Mouse (Mus musculus) stomach, embryonic 15.5 days (tissue): Measurements from ENCODE around the gene Zfp964. TPM values are rescaled to one million over a fixed set of nuclear protein-coding genes. Genes with fewer than 3 reads are reported as not detected.
"Not testable (repeated sequence)": the region's sequence is repeated elsewhere in the genome, so short reads cannot be mapped to it uniquely, and the experiment has no call there.

Experiments
- ATAC-seq: fragments of 200-750 bp; cut with Nextera tagmentation; 2 replicates; pipeline ENCODE4 v1.8.0; 2017; ENCODE audit warnings: low read depth, moderate number of reproducible peaks, moderate TSS enrichment; ENCODE audit not compliant: insufficient read depth, low FRiP score
- H3K27ac ChIP-seq: fragments of 300-500 bp; sonication (generic); 2 replicates; pipeline ENCODE4 v1.5.1; 2015; ENCODE audit warnings: mild to moderate bottlenecking, inconsistent platforms
- H3K27me3 ChIP-seq: fragments of 300-500 bp; sonication (generic); replicated peaks from 2 replicates; pipeline ENCODE4 v1.6.1; 2015; ENCODE audit warnings: inconsistent platforms
- H3K36me3 ChIP-seq: fragments of 300-500 bp; sonication (generic); 2 replicates; pipeline ENCODE4 v1.6.1; 2015; ENCODE audit warnings: inconsistent platforms
- H3K4me1 ChIP-seq: fragments of 300-500 bp; sonication (generic); 2 replicates; pipeline ENCODE4 v1.6.1; 2015; ENCODE audit warnings: inconsistent platforms
- H3K4me2 ChIP-seq: fragments of 300-500 bp; sonication (generic); 2 replicates; pipeline ENCODE4 v1.6.1; 2015; ENCODE audit warnings: mild to moderate bottlenecking, inconsistent platforms
- H3K4me3 ChIP-seq: fragments of 300-500 bp; sonication (generic); replicated peaks from 2 replicates; pipeline ENCODE4 v1.5.1; 2015; ENCODE audit warnings: inconsistent platforms
- H3K9ac ChIP-seq: fragments of 300-500 bp; sonication (generic); 2 replicates; pipeline ENCODE4 v1.6.1; 2015; ENCODE audit warnings: inconsistent platforms
- H3K9me3 ChIP-seq: fragments of 300-500 bp; sonication (generic); 2 replicates; pipeline ENCODE4 v1.6.1; 2016; ENCODE audit warnings: inconsistent platforms
- WGBS: fragments of 180-500 bp; shearing (Covaris S2); methylation state at CpG from one replicate; pipeline ENCODE4 v1.1.7; 2015; 5-methylcytosine and 5-hydroxymethylcytosine counted together
- polyA plus RNA-seq: library from polyadenylated mRNA; unstranded; fragments of >200 nt; fragmentation: Nextera tagmentation; extraction: Ambion mirVana; gene quantifications from 2 replicates; pipeline ENCODE4 v1.2.1, GENCODE M21; 2015

Gene Zfp964
- polyA plus RNA-seq, result 1.5 and 1.7 TPM in 2 replicates

- Histone ChIP-seq H3K27me3 (no peaks in the 10 kb centered on the region), H3K36me3 (no peaks in the 10 kb centered on the region), H3K4me1 (no peaks in the 10 kb centered on the region), H3K9me3 (no peaks in the 10 kb centered on the region), H3K9ac (peak within 1 kb of the TSS; percentile 57), H3K4me2 (peak within 1 kb of the TSS; percentile 87), H3K4me3 (peak within 1 kb of the TSS; percentile 59), H3K27ac (peak within 1 kb of the TSS; percentile 89)
- WGBS, result under 1% methylated on average over 55 of the region's 55 CpGs
- peak; percentile 97 for ATAC-seq
These were observed at the start of gene Zfp964 for GRCm38 (mm10) chr8:69654358-69654981. Gene Zfp964 (plus strand): TSS chr8:69654479.

- Histone ChIP-seq H3K9ac (no peak overlapping the region), H3K27me3 (no peaks in the 10 kb centered on the region), H3K27ac (no peak overlapping the region), H3K9me3 (no peaks in the 10 kb centered on the region), H3K4me1 (no peaks in the 10 kb centered on the region), H3K4me3 (no peak overlapping the region), H3K4me2 (no peak overlapping the region), H3K36me3 (peaks cover 24% of the 10 kb centered on the region; the same call in 1 of the 2 replicates)
- ATAC-seq, result no peak
- WGBS, result 54% methylated on average over 2 of the region's 2 CpGs
These were observed 39.6 kb upstream of the Zfp964 start for GRCm38 (mm10) chr8:69614687-69615086.

DNA sequence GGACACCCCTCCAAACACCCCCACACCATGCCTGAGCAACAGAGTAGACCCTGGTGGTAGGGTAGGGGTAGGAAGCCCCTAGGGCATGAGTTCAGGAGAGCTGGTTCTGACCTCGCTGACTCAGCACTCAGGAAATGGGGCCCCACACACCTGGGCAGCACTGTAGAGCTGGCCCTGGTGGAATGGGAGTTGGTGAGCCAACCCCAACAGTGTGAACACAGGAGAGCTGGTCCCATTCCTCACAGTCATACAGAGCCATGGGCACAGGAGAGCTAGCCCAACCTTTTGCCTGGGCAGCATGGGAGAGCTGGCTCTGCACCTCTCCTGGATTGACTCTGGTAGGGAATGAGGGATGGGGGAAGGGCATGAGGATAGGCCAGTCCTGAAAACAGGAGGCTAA is 36.2 kb upstream of the Zfp964 start:
- H3K27ac ChIP-seq, result no peak overlapping the region
- H3K36me3 ChIP-seq, result peaks cover 11% of the 10 kb centered on the region; the same call in 1 of the 2 replicates
- ATAC-seq, result peak; percentile 18; the same call in 1 of the 2 replicates
- WGBS, result 89% methylated on average over 1 of the region's 1 CpGs
- H3K9ac ChIP-seq, result no peak overlapping the region
- no peak overlapping the region for H3K4me3 ChIP-seq
- H3K4me2 ChIP-seq, result no peak overlapping the region
- H3K27me3 ChIP-seq, result no peaks in the 10 kb centered on the region
- H3K9me3 ChIP-seq, result no peaks in the 10 kb centered on the region
- no peaks in the 10 kb centered on the region for H3K4me1 ChIP-seq

DNA sequence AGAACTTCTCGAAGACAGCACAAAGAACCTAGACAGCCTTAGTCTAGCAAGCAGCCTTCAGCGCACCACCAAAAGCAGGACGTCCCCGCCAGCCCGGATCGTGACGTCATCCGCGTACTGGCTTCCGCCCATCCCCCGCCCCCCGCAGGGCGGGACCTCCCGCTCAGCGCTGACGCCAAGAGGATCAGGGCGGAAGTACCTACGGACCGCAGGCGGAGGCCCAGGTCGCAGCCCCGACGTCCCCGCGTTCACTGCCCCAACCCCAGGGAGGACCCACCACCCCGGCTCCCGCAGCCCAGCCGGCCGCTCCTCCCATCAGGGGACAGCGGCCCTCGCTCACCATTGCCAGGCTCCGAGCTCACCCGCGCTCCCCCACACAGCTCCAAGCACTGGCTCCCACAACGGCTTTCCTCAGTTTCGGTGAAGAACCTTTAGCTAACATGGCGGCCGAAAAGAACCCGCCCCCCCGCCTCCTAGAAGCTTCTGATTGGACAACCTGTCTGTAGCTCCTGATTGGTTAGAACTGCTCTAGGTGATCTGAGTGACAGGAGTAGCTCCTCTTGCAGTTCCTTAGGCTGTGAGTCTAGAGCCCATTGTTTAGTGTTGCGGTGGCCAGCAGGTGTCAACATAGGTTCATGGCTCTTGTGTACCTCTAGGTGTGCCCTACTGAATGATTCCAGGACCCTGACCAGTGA is 29.0 kb upstream of the Zfp964 start, which contains the start of gene Zfp868:
Gene Zfp868 (minus strand): TSS at position 454 of the 695 bp plus-strand sequence.
- H3K9ac ChIP-seq, result peak within 1 kb of the TSS; percentile 89
- under 1% methylated on average over 41 of the region's 41 CpGs for WGBS
- peak within 1 kb of the TSS; percentile 50 for H3K4me2 ChIP-seq
- ATAC-seq, result peak; percentile 99
- H3K27ac ChIP-seq, result peak within 1 kb of the TSS; percentile 99
- no peaks in the 10 kb centered on the region for H3K4me1 ChIP-seq
- H3K27me3 ChIP-seq, result no peaks in the 10 kb centered on the region
- H3K4me3 ChIP-seq, result peak within 1 kb of the TSS; percentile 89
- H3K36me3 ChIP-seq, result no peaks in the 10 kb centered on the region
- no peaks in the 10 kb centered on the region for H3K9me3 ChIP-seq

DNA sequence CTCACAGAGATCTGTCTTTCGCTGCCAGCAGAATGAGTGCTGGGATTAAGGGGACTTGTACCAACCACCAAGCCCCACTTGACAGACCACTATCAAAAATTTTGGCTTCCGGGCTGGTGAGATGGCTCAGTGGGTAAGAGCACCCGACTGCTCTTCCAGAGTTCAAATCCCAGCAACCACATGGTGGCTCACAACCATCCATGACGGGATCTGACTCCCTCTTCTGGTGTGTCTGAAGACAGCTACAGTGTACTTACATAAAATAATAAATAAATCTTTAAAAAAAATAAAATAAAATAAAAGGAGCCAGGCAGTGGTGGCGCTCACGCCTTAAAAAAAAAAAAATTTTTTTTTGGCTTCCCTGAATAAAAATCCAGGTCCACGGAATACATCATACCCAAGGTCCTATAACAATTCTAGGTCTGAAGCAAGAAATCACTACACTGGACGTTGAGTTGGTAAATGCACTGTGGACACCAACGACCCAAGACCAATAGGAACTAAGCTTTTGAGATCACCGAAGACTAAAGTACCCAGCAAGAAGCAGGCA is 396 bp upstream of the Zfp964 start:
- WGBS, result 39% methylated on average over 10 of the region's 10 CpGs
- no peak overlapping the region for H3K9ac ChIP-seq
- no peaks in the 10 kb centered on the region for H3K27me3 ChIP-seq
- H3K27ac ChIP-seq, result no peak overlapping the region
- peak overlapping the region; percentile 87 for H3K4me2 ChIP-seq
- no peaks in the 10 kb centered on the region for H3K36me3 ChIP-seq
- H3K4me3 ChIP-seq, result peak overlapping the region; percentile 59
- no peaks in the 10 kb centered on the region for H3K4me1 ChIP-seq
- H3K9me3 ChIP-seq, result no peaks in the 10 kb centered on the region
- no peak for ATAC-seq

GRCm38 (mm10) chr8:69661294-69661693 is 7.0 kb downstream of the Zfp964 start:
- no peak overlapping the region for H3K4me3 ChIP-seq
- H3K27ac ChIP-seq, result no peak overlapping the region
- H3K36me3 ChIP-seq, result peaks cover 10% of the 10 kb centered on the region; the same call in 1 of the 2 replicates
- H3K9ac ChIP-seq, result no peak overlapping the region
- H3K4me2 ChIP-seq, result no peak overlapping the region
- H3K9me3 ChIP-seq, result no peaks in the 10 kb centered on the region
- no peak for ATAC-seq
- no peaks in the 10 kb centered on the region for H3K4me1 ChIP-seq
- H3K27me3 ChIP-seq, result no peaks in the 10 kb centered on the region

- not testable (repeated sequence) for H3K4me3 ChIP-seq, H3K27me3 ChIP-seq, H3K4me2 ChIP-seq, H3K27ac ChIP-seq, H3K4me1 ChIP-seq, H3K9ac ChIP-seq, ATAC-seq, H3K36me3 ChIP-seq, H3K9me3 ChIP-seq
- 77% methylated on average over 2 of the region's 2 CpGs for whole genome bisulfite sequencing
These were observed 10.8 kb downstream of the Zfp964 start for GRCm38 (mm10) chr8:69665051-69665450.

DNA sequence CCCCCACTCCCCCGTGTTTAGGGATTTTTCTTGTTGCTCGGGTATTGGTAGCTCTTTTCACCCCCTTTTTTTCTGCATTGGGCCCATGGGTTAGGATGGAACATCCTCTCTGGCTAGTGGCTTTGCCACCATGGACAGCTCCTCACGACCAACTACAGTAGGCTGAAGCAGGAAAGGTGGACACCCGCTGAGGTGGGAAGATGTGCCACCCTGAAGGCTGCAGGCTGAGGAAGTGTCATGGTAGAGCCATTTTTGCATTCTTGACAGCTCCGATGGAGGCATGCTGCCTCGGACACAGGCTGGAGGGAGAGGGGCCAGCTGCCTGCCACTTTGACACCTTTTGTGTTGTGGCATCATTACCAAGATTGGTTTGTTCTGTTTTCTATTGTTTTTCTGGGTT is 47.5 kb downstream of the Zfp964 start:
- Histone ChIP-seq H3K4me3 (no peak overlapping the region), H3K27me3 (no peaks in the 10 kb centered on the region), H3K36me3 (peaks cover 33% of the 10 kb centered on the region), H3K27ac (no peak overlapping the region), H3K4me1 (no peaks in the 10 kb centered on the region), H3K4me2 (no peak overlapping the region), H3K9ac (no peak overlapping the region), H3K9me3 (no peaks in the 10 kb centered on the region)
- no peak for ATAC-seq
- 82% methylated on average over 5 of the region's 6 CpGs for WGBS

GRCm38 (mm10) chr8:69710624-69711023 is 56.3 kb downstream of the Zfp964 start, which contains the start of gene Zfp869:
Gene Zfp869 (minus strand): TSS chr8:69710724.
- H3K36me3 ChIP-seq, result peaks cover 46% of the 10 kb centered on the region
- H3K4me1 ChIP-seq, H3K27me3 ChIP-seq, H3K27ac ChIP-seq, H3K4me2 ChIP-seq, H3K4me3 ChIP-seq, ATAC-seq, H3K9ac ChIP-seq, H3K9me3 ChIP-seq: not testable (repeated sequence)
- 97% methylated on average over 10 of the region's 10 CpGs for WGBS

- ATAC-seq, result no peak
- 79% methylated on average over 8 of the region's 8 CpGs for WGBS
These were observed 59.2 kb downstream of the Zfp964 start for GRCm38 (mm10) chr8:69713516-69713915.

GRCm38 (mm10) chr8:69715366-69715765 is 61.1 kb downstream of the Zfp964 start:
- Histone ChIP-seq H3K27me3 (no peaks in the 10 kb centered on the region), H3K4me1 (peaks cover 10% of the 10 kb centered on the region), H3K4me3 (peak overlapping the region; percentile 18), H3K4me2 (peak overlapping the region; percentile 63), H3K9ac (no peak overlapping the region), H3K36me3 (no peaks in the 10 kb centered on the region), H3K9me3 (no peaks in the 10 kb centered on the region), H3K27ac (no peak overlapping the region)
- 79% methylated on average over 6 of the region's 6 CpGs for WGBS
- ATAC-seq, result no peak

More at GRCm38 (mm10) chr8:69713516-69713915, 59.2 kb downstream of the Zfp964 start:
- Histone ChIP-seq H3K4me3 (no peak overlapping the region), H3K36me3 (peaks cover 17% of the 10 kb centered on the region), H3K27ac (no peak overlapping the region), H3K9me3 (no peaks in the 10 kb centered on the region), H3K9ac (no peak overlapping the region), H3K4me2 (no peak overlapping the region), H3K27me3 (no peaks in the 10 kb centered on the region), H3K4me1 (peaks cover 10% of the 10 kb centered on the region)
